Mouse (Mus musculus): ENCODE data around the gene Ttn. TPM values are rescaled to one million over a fixed set of nuclear protein-coding genes. Genes with fewer than 3 reads are reported as not detected.
"Not testable (repeated sequence)": the region's sequence is repeated elsewhere in the genome, so short reads cannot be mapped to it uniquely, and the experiment has no call there.

Gene Ttn
- polyA plus RNA-seq (2015; fragmentation: Nextera tagmentation; extraction: Ambion mirVana) = 0.29 and 0.40 TPM in 2 replicates

- Histone ChIP-seq H3K27ac (no peak within 1 kb of the TSS), H3K9me3 (replicated peaks) (no peaks in the 10 kb centered on the region), H3K27me3 (no peaks in the 10 kb centered on the region), H3K9ac (no peak within 1 kb of the TSS), H3K4me1 (no peaks in the 10 kb centered on the region), H3K4me2 (no peak within 1 kb of the TSS), H3K4me3 (no peak within 1 kb of the TSS), H3K36me3 (ENCODE audit: poor library complexity, severe bottlenecking) (no peaks in the 10 kb centered on the region)
- 89% methylated on average over 18 of the region's 18 CpGs for WGBS
- no peak for ATAC-seq
These were observed at the start of gene Ttn for GRCm38 (mm10) chr2:76982391-76983145. Gene Ttn (minus strand): TSS chr2:76982547.

- Histone ChIP-seq H3K36me3 (ENCODE audit: poor library complexity, severe bottlenecking) (no peaks in the 10 kb centered on the region), H3K4me1 (0 out of 2 replicates have a peak, but pooled peaks cover 10% of the 10 kb centered on the region), H3K9me3 (replicated peaks) (no peaks in the 10 kb centered on the region), H3K4me2 (no peak overlapping the region), H3K4me3 (no peak overlapping the region), H3K27me3 (no peaks in the 10 kb centered on the region), H3K27ac (no peak overlapping the region), H3K9ac (no peak overlapping the region)
- WGBS = 79% methylated on average over 2 of the region's 2 CpGs
- no peak for ATAC-seq
These were observed 38.3 kb upstream of the Ttn start for GRCm38 (mm10) chr2:77020649-77021048.

- ATAC-seq = peak; percentile 57; the same call in 1 of the 2 replicates
- no peak overlapping the region for H3K4me2 ChIP-seq
- H3K4me3 ChIP-seq = no peak overlapping the region
- no peaks in the 10 kb centered on the region for H3K9me3 ChIP-seq (replicated peaks)
- H3K4me1 ChIP-seq = 0 out of 2 replicates have a peak, but pooled peaks cover 10% of the 10 kb centered on the region
- H3K36me3 ChIP-seq (ENCODE audit: poor library complexity, severe bottlenecking) = no peaks in the 10 kb centered on the region
- H3K9ac ChIP-seq = no peak overlapping the region
- H3K27me3 ChIP-seq = no peaks in the 10 kb centered on the region
- 54% methylated on average over 4 of the region's 4 CpGs for WGBS
- H3K27ac ChIP-seq = no peak overlapping the region
These were observed 35.4 kb upstream of the Ttn start for GRCm38 (mm10) chr2:77017735-77018134.

- H3K36me3 ChIP-seq (ENCODE audit: poor library complexity, severe bottlenecking); H3K27me3 ChIP-seq; H3K4me2 ChIP-seq; H3K4me3 ChIP-seq; H3K4me1 ChIP-seq; ATAC-seq; H3K9ac ChIP-seq; H3K27ac ChIP-seq; H3K9me3 ChIP-seq (replicated peaks): not testable (repeated sequence)
- 90% methylated on average over 6 of the region's 6 CpGs for WGBS
These were observed 31.1 kb upstream of the Ttn start for GRCm38 (mm10) chr2:77013449-77013848.

GRCm38 (mm10) chr2:77011981-77012380 is 29.6 kb upstream of the Ttn start:
- Histone ChIP-seq H3K4me1 (0 out of 2 replicates have a peak, but pooled peaks cover 1% of the 10 kb centered on the region), H3K36me3 (ENCODE audit: poor library complexity, severe bottlenecking) (no peaks in the 10 kb centered on the region), H3K4me3 (no peak overlapping the region), H3K27ac (no peak overlapping the region), H3K27me3 (no peaks in the 10 kb centered on the region), H3K9ac (no peak overlapping the region), H3K4me2 (no peak overlapping the region), H3K9me3 (replicated peaks) (no peaks in the 10 kb centered on the region)
- no peak for ATAC-seq
- WGBS = 50% methylated on average over 5 of the region's 5 CpGs

- Histone ChIP-seq H3K27ac (no peak overlapping the region), H3K4me3 (no peak overlapping the region), H3K4me2 (no peak overlapping the region), H3K4me1 (no peaks in the 10 kb centered on the region), H3K9ac (no peak overlapping the region), H3K27me3 (no peaks in the 10 kb centered on the region), H3K36me3 (ENCODE audit: poor library complexity, severe bottlenecking) (no peaks in the 10 kb centered on the region), H3K9me3 (replicated peaks) (no peaks in the 10 kb centered on the region)
- 59% methylated on average over 7 of the region's 7 CpGs for WGBS
- no peak for ATAC-seq
These were observed 24.7 kb upstream of the Ttn start for GRCm38 (mm10) chr2:77007015-77007414.

- H3K9ac ChIP-seq = no peak overlapping the region
- no peaks in the 10 kb centered on the region for H3K9me3 ChIP-seq (replicated peaks)
- H3K27me3 ChIP-seq = no peaks in the 10 kb centered on the region
- no peak for ATAC-seq
- H3K4me2 ChIP-seq = no peak overlapping the region
- H3K4me1 ChIP-seq = no peaks in the 10 kb centered on the region
- H3K4me3 ChIP-seq = no peak overlapping the region
- H3K27ac ChIP-seq = no peak overlapping the region
- no peaks in the 10 kb centered on the region for H3K36me3 ChIP-seq (ENCODE audit: poor library complexity, severe bottlenecking)
- WGBS = 45% methylated on average over 2 of the region's 2 CpGs
These were observed 20.8 kb upstream of the Ttn start for GRCm38 (mm10) chr2:77003148-77003547.

- Histone ChIP-seq H3K4me1 (no peaks in the 10 kb centered on the region), H3K9me3 (replicated peaks) (no peaks in the 10 kb centered on the region), H3K27me3 (no peaks in the 10 kb centered on the region), H3K4me2 (no peak overlapping the region), H3K4me3 (no peak overlapping the region), H3K9ac (no peak overlapping the region), H3K27ac (no peak overlapping the region), H3K36me3 (ENCODE audit: poor library complexity, severe bottlenecking) (no peaks in the 10 kb centered on the region)
- no peak for ATAC-seq
- 78% methylated on average over 5 of the region's 5 CpGs for WGBS
These were observed 16.0 kb upstream of the Ttn start for GRCm38 (mm10) chr2:76998351-76998750.

- H3K4me2 ChIP-seq = no peak overlapping the region
- peak; percentile 85; the same call in 1 of the 2 replicates for ATAC-seq
- WGBS = 68% methylated on average over 5 of the region's 5 CpGs
- no peaks in the 10 kb centered on the region for H3K4me1 ChIP-seq
- H3K27ac ChIP-seq = no peak overlapping the region
- H3K36me3 ChIP-seq (ENCODE audit: poor library complexity, severe bottlenecking) = no peaks in the 10 kb centered on the region
- H3K9ac ChIP-seq = no peak overlapping the region
- no peaks in the 10 kb centered on the region for H3K27me3 ChIP-seq
- H3K4me3 ChIP-seq = no peak overlapping the region
- no peaks in the 10 kb centered on the region for H3K9me3 ChIP-seq (replicated peaks)
These were observed 10.3 kb upstream of the Ttn start for GRCm38 (mm10) chr2:76992493-76993201.

- 93% methylated on average over 4 of the region's 4 CpGs for WGBS
- H3K27me3 ChIP-seq = no peaks in the 10 kb centered on the region
- no peak overlapping the region for H3K9ac ChIP-seq
- H3K27ac ChIP-seq = no peak overlapping the region
- H3K36me3 ChIP-seq (ENCODE audit: poor library complexity, severe bottlenecking) = no peaks in the 10 kb centered on the region
- ATAC-seq = no peak
- no peak overlapping the region for H3K4me3 ChIP-seq
- H3K9me3 ChIP-seq (replicated peaks) = no peaks in the 10 kb centered on the region
- H3K4me2 ChIP-seq = no peak overlapping the region
- H3K4me1 ChIP-seq = no peaks in the 10 kb centered on the region
These were observed 5.0 kb upstream of the Ttn start for GRCm38 (mm10) chr2:76987317-76987716.

GRCm38 (mm10) chr2:76984384-76984783 is 2.0 kb upstream of the Ttn start:
- H3K27ac ChIP-seq = no peak overlapping the region
- no peaks in the 10 kb centered on the region for H3K36me3 ChIP-seq (ENCODE audit: poor library complexity, severe bottlenecking)
- no peak overlapping the region for H3K9ac ChIP-seq
- no peaks in the 10 kb centered on the region for H3K27me3 ChIP-seq
- no peak overlapping the region for H3K4me3 ChIP-seq
- ATAC-seq = no peak
- H3K4me2 ChIP-seq = no peak overlapping the region
- H3K4me1 ChIP-seq = no peaks in the 10 kb centered on the region
- no peaks in the 10 kb centered on the region for H3K9me3 ChIP-seq (replicated peaks)
- 88% methylated on average over 5 of the region's 5 CpGs for WGBS

GRCm38 (mm10) chr2:76983601-76984000 is 1.3 kb upstream of the Ttn start:
- no peak for ATAC-seq
- no peaks in the 10 kb centered on the region for H3K9me3 ChIP-seq (replicated peaks)
- 79% methylated on average over 5 of the region's 5 CpGs for WGBS
- H3K4me2 ChIP-seq = no peak overlapping the region
- no peak overlapping the region for H3K9ac ChIP-seq
- H3K4me3 ChIP-seq = no peak overlapping the region
- no peaks in the 10 kb centered on the region for H3K4me1 ChIP-seq
- no peak overlapping the region for H3K27ac ChIP-seq
- H3K27me3 ChIP-seq = no peaks in the 10 kb centered on the region
- no peaks in the 10 kb centered on the region for H3K36me3 ChIP-seq (ENCODE audit: poor library complexity, severe bottlenecking)

All from forebrain, embryonic 13.5 days (tissue).